Mouse (Mus musculus): Measurements from ENCODE around the gene Tcp11l2.

The Tcp11l2 gene

DNA sequence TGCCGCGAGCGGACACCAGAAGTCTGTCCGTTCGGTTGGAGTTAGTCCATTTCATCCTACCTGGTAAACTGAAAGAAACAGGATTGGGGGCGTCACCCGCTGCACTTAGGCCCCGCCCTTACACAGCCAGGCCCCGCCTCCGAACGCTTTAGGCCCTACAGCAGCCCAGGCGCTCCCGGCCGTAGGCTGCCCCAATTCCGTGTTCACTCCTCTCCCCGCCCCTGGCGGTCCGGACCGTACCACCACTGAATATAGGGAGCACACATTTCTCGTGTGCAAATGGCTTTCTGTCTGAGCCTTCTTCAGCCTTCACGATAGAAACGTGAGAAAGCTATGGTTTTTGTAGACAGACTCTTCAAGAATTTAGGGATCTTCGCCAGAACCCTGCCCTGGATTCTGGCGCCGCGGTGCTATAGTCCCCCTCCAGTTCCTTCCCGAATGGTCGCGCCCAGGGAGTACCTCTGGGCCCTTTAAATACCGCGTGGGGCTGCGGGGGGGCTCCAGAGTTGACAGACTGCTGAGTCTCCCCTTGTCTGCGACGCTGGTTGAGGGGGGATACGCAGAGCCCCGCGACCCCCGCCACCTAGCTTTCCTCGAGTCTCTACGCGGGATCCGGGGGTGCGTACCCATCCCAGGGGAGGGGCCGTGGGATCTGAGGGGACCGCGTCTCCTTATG, at the start of gene Tcp11l2:
Gene Tcp11l2 (plus strand): TSS at position 232 of the 676 bp plus-strand sequence.
- DNase-seq (ENCODE audit: low spot score in 2 of 2): peak; percentile 87 to 91

DNA sequence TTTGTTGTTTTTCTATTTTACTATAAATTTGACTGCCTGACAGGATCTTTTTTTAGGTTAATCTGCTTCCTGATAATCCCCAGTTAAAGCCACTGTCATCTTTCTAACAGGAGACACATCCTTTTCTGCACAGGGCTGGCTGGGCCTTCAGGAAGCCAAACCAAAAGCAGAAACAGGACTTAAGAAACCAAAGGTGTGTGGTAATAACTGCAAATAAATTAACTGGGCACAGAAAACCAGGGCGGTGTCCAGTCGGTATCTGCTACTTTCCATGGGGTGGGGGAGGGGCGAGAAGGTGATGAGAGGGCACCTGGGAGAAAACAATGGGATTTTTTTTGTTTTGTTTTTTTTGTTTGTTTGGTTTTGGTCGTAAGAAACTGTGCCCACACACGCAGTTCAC, 49.4 kb upstream of the Tcp11l2 start:
- DNase-seq (ENCODE audit: low spot score in 2 of 2): no peak

DNA sequence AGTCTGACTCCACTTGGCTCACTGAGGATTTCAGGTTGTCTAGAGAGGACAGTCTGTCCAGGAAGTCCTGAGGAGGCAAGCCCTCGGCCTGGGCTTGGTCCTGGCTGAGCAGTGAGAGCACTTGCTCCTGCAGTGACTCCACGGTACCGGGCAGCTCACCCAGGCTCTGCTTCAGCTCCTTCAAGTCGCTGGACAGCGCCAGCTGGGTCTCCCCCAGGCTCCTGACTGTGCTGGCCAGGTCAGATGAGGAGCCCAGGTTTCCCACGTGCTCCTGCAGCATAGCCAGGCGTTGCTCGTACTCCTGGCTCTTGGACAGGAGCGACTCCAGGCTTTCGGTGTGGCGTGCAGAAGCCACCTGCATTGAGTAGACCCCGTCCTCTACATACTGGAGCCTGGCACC, 48.8 kb upstream of the Tcp11l2 start:
- DNase-seq (ENCODE audit: low spot score in 2 of 2): no peak

DNA sequence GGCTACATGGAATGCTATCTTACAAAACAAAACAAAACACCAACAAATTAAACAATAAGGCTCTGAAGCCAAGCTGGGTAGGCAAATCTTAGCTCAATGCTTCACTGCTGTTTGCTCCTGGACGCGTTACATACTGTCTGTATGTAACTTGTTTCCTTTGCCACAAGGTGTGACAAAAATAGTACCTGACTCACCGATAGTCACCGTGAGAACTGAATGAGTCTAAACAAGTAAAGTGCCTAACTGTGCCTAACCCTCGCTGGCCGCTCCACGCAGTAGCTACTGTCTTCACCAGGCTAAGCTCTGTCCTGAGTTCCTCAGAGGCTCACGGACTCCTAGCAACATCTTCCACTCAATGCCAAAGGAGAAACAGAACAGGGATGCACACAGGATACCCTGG, 46.0 kb upstream of the Tcp11l2 start:
- no peak for DNase-seq (ENCODE audit: low spot score in 2 of 2)

DNA sequence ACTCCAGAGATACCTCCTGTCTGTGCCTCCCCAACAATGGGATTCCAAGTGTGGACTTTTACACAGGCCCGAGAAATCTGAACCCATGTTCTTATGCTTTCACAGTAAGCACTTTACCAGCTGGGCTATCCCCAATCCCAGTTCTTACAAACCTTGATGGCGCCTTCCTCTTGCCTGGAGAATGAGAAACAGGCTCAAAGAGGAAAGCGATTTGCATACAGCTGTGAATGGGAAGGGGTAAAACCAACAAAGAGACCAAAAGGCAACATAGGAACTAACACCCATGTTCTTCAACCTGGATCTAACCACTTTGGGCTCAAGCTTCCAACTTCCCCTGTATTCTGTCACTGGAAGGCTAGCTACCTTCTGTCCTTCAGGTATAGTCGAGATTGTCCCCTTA, 44.9 kb upstream of the Tcp11l2 start:
- no peak for DNase-seq (ENCODE audit: low spot score in 2 of 2)

DNA sequence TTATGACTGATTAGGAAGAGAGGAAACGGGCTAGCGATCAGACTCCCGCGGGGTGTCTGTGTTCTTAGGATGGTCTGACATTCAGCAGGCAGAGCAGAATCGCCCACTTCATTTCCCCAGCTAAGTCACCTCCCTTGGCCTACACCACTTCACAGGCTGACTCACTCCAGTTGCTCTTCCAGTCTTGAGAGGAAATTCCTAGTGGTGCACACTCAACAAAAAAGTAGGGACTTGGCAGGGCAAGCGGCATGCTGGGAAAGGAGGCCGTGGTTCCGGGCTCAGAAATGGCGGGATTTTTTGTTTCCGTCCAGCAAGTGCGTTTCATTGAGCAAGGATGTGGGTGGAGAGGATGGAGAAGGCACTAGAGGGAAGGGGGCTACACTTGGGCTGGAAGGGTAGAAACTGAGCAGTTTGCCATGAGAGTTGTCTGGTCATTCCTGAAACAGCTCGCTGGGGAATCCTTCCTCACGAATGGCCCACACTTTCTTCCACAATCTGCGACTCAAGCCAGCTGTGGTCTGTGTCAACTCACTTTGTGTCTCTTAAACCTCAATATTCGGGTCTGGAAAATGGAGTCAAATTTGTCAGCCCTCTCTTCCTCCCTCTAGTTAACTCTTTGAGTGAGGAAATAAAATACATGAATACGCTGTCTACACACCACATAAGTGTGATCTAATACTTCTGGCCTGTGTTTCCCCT, 44.1 kb upstream of the Tcp11l2 start:
- DNase-seq (ENCODE audit: low spot score in 2 of 2): no peak

- peak; percentile 33 to 45 for DNase-seq (ENCODE audit: low spot score in 2 of 2)
Observed at GRCm38 (mm10) chr10:84532911-84533882, 43.2 kb upstream of the Tcp11l2 start.

DNA sequence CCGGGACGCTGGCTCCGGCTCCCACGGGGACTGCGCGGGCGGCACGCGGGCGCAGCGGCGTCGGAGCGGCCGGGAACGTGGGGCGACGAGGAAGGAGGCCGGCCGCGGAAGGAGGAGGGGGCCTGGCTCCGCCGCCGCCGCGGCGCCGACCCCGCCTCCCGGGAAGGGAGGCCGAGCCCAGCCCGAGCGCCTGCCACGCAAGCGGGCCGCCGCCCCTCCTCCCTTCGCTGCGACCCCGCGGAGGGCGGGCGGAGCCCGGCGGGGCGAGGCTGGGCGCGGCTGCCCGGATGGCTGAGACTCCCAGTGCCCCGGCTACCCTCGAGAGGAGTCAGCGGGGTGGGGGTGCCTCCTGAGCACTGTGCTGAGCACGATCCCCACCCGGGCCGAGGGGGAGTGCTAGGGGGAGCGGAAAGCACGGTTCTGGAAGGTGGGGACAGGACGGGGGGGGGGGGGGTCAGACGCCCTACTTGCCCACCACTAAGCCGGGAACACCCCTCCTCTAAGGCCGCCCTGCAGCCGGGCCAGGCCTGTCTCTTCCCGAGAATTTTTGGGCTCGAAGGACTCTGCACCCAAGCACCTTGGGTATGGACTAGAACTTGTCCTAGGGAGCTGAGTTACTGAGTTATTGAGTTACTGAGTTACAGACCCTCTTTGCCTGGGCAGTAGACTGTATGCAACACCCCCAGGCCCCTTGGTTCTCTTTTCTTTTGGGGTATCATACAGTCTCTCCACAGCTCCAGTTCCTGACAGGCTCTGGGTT, 42.3 kb upstream of the Tcp11l2 start, which contains the start of gene Ckap4:
Gene Ckap4 (minus strand): TSS at position 151 of the 760 bp plus-strand sequence.
- peak in 1 of 2 experiments; percentile 54 for DNase-seq (ENCODE audit: low spot score in 2 of 2)

GRCm38 (mm10) chr10:84535458-84535857, 41.0 kb upstream of the Tcp11l2 start:
- no peak for DNase-seq (ENCODE audit: low spot score in 2 of 2)

DNA sequence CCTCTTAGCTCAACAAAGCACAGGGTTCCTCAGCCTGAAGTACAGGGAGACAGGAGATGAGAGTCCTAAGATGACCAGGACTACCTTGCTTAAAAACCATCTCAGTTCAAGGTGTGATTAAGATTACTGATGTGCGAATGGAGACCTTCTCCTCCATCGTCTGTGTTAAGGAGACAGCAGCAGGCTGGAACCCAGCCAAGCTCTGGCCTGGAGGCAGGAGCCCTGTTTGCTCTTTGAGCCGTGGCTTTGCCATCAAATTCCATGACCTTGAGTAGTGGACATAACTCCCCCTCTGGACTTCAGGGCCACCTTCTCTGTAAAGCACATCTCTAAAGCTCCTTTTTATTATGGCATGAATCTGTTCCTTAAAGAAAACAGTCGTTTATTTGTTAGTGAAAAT, 40.6 kb upstream of the Tcp11l2 start:
- DNase-seq (ENCODE audit: low spot score in 2 of 2): no peak

GRCm38 (mm10) chr10:84539651-84540050, 36.8 kb upstream of the Tcp11l2 start:
- no peak for DNase-seq (ENCODE audit: low spot score in 2 of 2)

- DNase-seq (ENCODE audit: low spot score in 2 of 2): no peak
Observed at GRCm38 (mm10) chr10:84542802-84543658, 33.4 kb upstream of the Tcp11l2 start.

DNA sequence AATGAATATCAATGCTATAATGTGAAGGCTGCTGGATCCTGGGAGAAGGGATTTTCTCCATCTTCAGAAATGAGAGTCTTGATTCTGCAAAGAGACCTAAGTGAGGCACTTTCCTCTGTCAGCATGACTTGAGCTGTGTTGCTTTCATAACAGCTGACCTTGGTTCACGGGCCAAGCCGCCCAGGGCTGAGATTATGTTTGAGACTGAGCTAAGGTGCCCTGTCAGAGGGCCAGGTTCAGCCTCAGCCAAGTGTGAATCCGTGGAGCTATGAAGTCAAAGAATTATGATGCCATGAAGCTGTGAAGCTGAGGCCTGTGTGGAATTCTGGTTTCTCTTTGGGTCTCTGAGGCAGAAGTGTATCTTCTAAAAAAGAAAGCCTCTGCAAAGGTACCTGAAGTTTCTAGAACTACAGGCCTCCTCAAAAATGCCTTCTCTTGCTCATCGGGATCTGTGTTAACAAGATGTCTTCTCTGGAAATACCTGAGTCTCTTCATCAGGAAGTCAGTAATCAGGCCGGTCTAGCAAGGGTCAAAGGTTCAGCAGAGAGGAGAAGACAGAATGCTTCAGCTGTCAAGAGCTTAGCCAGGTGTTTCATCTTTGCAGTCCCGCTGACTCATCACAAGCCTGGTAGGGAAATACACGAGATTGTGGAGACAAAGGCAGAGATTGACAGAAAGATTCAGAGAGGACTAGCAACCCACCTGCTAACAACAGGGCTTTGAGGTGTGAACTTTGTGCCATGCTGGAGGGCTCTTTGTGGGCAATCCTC, 31.4 kb upstream of the Tcp11l2 start:
- no peak for DNase-seq (ENCODE audit: low spot score in 2 of 2)

DNA sequence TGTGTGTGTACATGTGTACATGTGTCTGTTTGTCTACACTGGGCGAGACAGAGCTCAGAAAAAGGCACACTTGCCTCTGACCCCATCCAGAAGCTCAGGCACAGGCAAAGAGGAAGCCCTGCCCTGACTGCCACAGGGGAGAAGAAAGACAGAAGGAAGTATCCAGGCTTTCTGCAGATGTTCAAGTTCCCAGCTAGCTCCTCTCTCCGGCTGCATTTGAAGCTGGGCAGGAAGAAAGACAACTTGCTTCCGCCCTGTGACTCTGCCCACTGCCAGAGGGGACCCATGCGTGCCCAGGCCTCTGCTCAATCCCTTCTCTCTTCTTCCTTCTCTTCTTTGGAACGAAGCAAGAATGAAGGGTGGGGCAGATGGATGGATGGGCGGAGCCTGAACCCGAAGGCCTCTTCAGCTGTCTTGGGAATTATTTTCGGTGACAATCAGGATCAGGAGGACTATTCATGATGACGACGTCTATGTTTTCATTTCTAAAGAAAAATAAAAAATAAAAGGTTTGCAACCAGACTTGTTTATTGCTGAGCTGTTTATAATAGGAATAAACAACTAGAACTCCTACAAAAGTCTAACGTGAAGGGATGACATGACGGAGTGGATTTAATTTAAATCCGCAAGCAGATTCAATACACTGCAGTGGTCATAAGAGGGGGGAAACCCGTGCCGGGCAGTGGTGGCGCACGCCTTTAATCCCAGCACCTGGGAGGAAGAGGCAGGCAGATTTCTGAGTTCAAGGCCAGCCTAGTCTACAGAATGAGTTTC, 27.1 kb upstream of the Tcp11l2 start:
- DNase-seq (ENCODE audit: low spot score in 2 of 2): no peak

- DNase-seq (ENCODE audit: low spot score in 2 of 2): no peak
Observed at GRCm38 (mm10) chr10:84549920-84550293, 26.5 kb upstream of the Tcp11l2 start.

- no peak for DNase-seq (ENCODE audit: low spot score in 2 of 2)
Observed at GRCm38 (mm10) chr10:84551846-84552245, 24.6 kb upstream of the Tcp11l2 start.

- DNase-seq (ENCODE audit: low spot score in 2 of 2): no peak
Observed at GRCm38 (mm10) chr10:84552477-84552876, 23.9 kb upstream of the Tcp11l2 start.

DNA sequence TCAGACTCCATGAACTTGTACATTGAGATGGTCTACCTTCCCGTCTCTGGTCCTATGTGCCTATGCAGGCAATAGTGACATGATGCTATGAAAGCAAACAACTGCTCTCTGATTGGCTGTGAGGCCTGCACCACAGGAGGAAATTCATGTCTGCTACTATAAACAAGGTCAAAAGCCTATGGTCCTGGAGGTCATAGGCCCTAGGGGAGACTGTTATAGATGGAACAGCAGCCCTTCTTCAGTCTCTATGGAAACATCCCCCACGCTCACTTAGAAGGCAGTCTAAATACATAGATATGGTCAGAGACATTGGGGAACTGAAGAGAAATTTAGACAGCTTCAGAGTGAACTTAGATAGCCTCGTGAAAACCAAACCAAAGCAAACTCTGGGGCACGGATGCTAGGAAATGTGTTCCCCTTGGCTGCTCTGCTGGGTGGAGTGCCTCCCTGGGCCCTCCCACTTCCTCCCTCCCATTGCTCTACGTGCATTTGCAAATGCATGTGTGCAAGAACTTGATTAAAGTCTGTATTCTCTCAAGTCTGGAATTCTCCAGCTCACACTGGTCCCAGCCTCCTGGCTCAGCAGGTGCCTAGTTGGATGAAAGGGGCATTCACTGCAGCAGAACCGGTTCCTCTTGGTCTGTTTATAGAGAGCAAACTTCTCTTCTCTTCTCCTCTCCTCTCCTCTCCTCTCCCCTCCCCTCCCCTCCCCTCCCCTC, 22.0 kb upstream of the Tcp11l2 start:
- no peak for DNase-seq (ENCODE audit: low spot score in 2 of 2)
